ENCODE assay signal across 14 mouse cellular contexts in the genomic region with DNA sequence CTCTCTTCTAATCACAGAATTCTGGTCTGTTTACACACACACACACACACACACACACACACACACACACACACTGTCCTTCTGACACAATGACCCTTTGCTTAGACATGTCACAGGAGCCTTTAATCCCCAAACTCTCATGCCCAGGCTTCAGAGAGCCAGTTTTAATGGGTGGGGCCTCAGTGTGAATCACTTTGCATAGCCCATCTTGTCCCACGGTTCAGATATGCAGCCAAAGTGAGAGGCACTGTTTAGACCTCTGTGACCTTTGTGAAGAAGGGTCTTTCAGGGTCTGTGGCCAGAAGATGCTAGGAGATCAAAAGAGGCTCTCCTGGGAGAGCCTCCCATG.
DNase-seq lines count a peak whose midpoint lies in the region; ATAC-seq lines count a peak whose summit lies in the region.
"Had no signal": no experiment of that assay in that cellular context is flagged by ENCODE, and none has a peak within 500 bp of the region (broad histone marks: within the 10 kb centered on the region; RNA-seq: fewer than 3 reads in every experiment).

No protein-coding gene starts in this region.

- H3K4me1 ChIP-seq in heart, embryonic 16.5 days (ENCODE audit: control insufficient read depth, insufficient read depth, low read length): peaks cover 78% of the 10 kb centered on the region
- peaks cover 98% of the 10 kb centered on the region for H3K4me1 ChIP-seq in heart, embryonic 11.5 days (ENCODE audit: control insufficient read depth, insufficient read depth, low read length)
- peaks cover 77% of the 10 kb centered on the region for H3K4me1 ChIP-seq in lung, embryonic 16.5 days (replicated peaks; ENCODE audit: control insufficient read depth, insufficient read depth, low read length)
- peaks cover 91% of the 10 kb centered on the region for H3K4me1 ChIP-seq in embryonic facial prominence, embryonic 12.5 days
- peaks cover 77% of the 10 kb centered on the region for H3K4me1 ChIP-seq in stomach, embryonic 15.5 days

- no peaks in the 10 kb centered on the region for H3K9me3 ChIP-seq in heart, embryonic 16.5 days (replicated peaks; ENCODE audit: control insufficient read depth, low read length)
- H3K9me3 ChIP-seq in heart, embryonic 11.5 days (replicated peaks; ENCODE audit: control insufficient read depth, low read length): no peaks in the 10 kb centered on the region
- H3K9me3 ChIP-seq in lung, embryonic 16.5 days (ENCODE audit: control insufficient read depth, low read length): no peaks in the 10 kb centered on the region
- no peaks in the 10 kb centered on the region for H3K9me3 ChIP-seq in embryonic facial prominence, embryonic 12.5 days
- H3K9me3 ChIP-seq in stomach, embryonic 15.5 days: no peaks in the 10 kb centered on the region
- H3K9me3 ChIP-seq: megakaryocyte, embryonic 14.5 days had no signal

- no peaks in the 10 kb centered on the region for H3K27me3 ChIP-seq in heart, embryonic 16.5 days (ENCODE audit: control insufficient read depth, insufficient read depth, low read length)
- no peaks in the 10 kb centered on the region for H3K27me3 ChIP-seq in heart, embryonic 11.5 days (ENCODE audit: control insufficient read depth, insufficient read depth, low read length)
- no peaks in the 10 kb centered on the region for H3K27me3 ChIP-seq in lung, embryonic 16.5 days (ENCODE audit: control insufficient read depth, insufficient read depth, low read depth, low read length)
- H3K27me3 ChIP-seq in embryonic facial prominence, embryonic 12.5 days: no peaks in the 10 kb centered on the region
- H3K27me3 ChIP-seq in stomach, embryonic 15.5 days (replicated peaks): no peaks in the 10 kb centered on the region
- H3K27me3 ChIP-seq: Patski had no signal

- H3K36me3 ChIP-seq in heart, embryonic 16.5 days (ENCODE audit: control insufficient read depth, insufficient read depth): peaks cover 5% of the 10 kb centered on the region; the same call in 1 of the 2 replicates
- peaks cover 4% of the 10 kb centered on the region; the same call in 1 of the 2 replicates for H3K36me3 ChIP-seq in heart, embryonic 11.5 days (ENCODE audit: control insufficient read depth, insufficient read depth, low read length)
- peaks cover 7% of the 10 kb centered on the region for H3K36me3 ChIP-seq in lung, embryonic 16.5 days (ENCODE audit: control insufficient read depth, insufficient read depth, low read length)
- peaks cover 5% of the 10 kb centered on the region; the same call in 1 of the 2 replicates for H3K36me3 ChIP-seq in embryonic facial prominence, embryonic 12.5 days
- H3K36me3 ChIP-seq in stomach, embryonic 15.5 days: no peaks in the 10 kb centered on the region

- ATAC-seq in heart, embryonic 16.5 days (replicated peaks; ENCODE audit: extremely low read depth, insufficient read depth, low FRiP score): no peak
- ATAC-seq in heart, embryonic 11.5 days (replicated peaks; ENCODE audit: insufficient number of reproducible peaks, low FRiP score, low TSS enrichment): no peak
- no peak for ATAC-seq in lung, embryonic 16.5 days (ENCODE audit: low read depth)
- ATAC-seq in embryonic facial prominence, embryonic 12.5 days (ENCODE audit: insufficient number of reproducible peaks, insufficient read depth, low FRiP score, low TSS enrichment): no peak
- no peak for ATAC-seq in stomach, embryonic 15.5 days (ENCODE audit: insufficient read depth, low FRiP score, low read depth)
- ATAC-seq: forebrain, embryonic 16.5 days had no signal

- DNase-seq in lung, postnatal 4 days: no peak
- DNase-seq in frontal cortex, postnatal 10 days (ENCODE audit: low spot score in 2 of 2): no peak
- DNase-seq in adrenal gland, postnatal 10 days: no peak
- DNase-seq: cerebellum, postnatal 25 days; right cerebral cortex, postnatal 4 days had no signal

- 17% methylated on average over 1 of the region's 1 CpGs for WGBS in heart, embryonic 16.5 days
- WGBS in heart, embryonic 11.5 days (ENCODE audit: insufficient replicate concordance): 7% methylated on average over 1 of the region's 1 CpGs
- WGBS in lung, embryonic 16.5 days: 11% methylated on average over 1 of the region's 1 CpGs
- WGBS in embryonic facial prominence, embryonic 12.5 days: 10% methylated on average over 1 of the region's 1 CpGs
- WGBS in stomach, embryonic 15.5 days: 29% methylated on average over 1 of the region's 1 CpGs

- no peak overlapping the region for H3K4me3 ChIP-seq in heart, embryonic 16.5 days (ENCODE audit: low read length)
- H3K4me3 ChIP-seq in heart, embryonic 11.5 days (ENCODE audit: low read depth, low read length): no peak overlapping the region
- no peak overlapping the region for H3K4me3 ChIP-seq in lung, embryonic 16.5 days (ENCODE audit: low read length)
- H3K4me3 ChIP-seq in embryonic facial prominence, embryonic 12.5 days: no peak overlapping the region
- H3K4me3 ChIP-seq in stomach, embryonic 15.5 days (replicated peaks): no peak overlapping the region

- peak overlapping the region; percentile 35; the same call in 1 of the 2 replicates for H3K9ac ChIP-seq in heart, embryonic 16.5 days (ENCODE audit: low read length)
- no peak overlapping the region for H3K9ac ChIP-seq in heart, embryonic 11.5 days (ENCODE audit: low read depth, low read length)
- 0 out of 2 replicates have a peak overlapping the region, but pooled peaks have one; percentile 6 for H3K9ac ChIP-seq in lung, embryonic 16.5 days (ENCODE audit: low read length)
- no peak overlapping the region for H3K9ac ChIP-seq in embryonic facial prominence, embryonic 12.5 days
- no peak overlapping the region for H3K9ac ChIP-seq in stomach, embryonic 15.5 days
- H3K9ac ChIP-seq: liver, embryonic 14.5 days had no signal

- peak overlapping the region; percentile 61 for H3K27ac ChIP-seq in heart, embryonic 16.5 days (ENCODE audit: low read length)
- no peak overlapping the region for H3K27ac ChIP-seq in heart, embryonic 11.5 days (ENCODE audit: low read depth, low read length)
- H3K27ac ChIP-seq in lung, embryonic 16.5 days (ENCODE audit: low read length): peak overlapping the region; percentile 92
- peak overlapping the region; percentile 98 for H3K27ac ChIP-seq in embryonic facial prominence, embryonic 12.5 days
- H3K27ac ChIP-seq in stomach, embryonic 15.5 days: peak overlapping the region; percentile 96
- H3K27ac ChIP-seq: liver, embryonic 14.5 days had no signal

- H3K4me2 ChIP-seq in heart, embryonic 16.5 days (ENCODE audit: low read depth, low read length): no peak overlapping the region
- no peak overlapping the region for H3K4me2 ChIP-seq in heart, embryonic 11.5 days
- no peak overlapping the region; the same call in 1 of the 2 replicates for H3K4me2 ChIP-seq in lung, embryonic 16.5 days (ENCODE audit: low read depth, low read length)
- H3K4me2 ChIP-seq in embryonic facial prominence, embryonic 12.5 days (replicated peaks): no peak overlapping the region
- no peak overlapping the region for H3K4me2 ChIP-seq in stomach, embryonic 15.5 days

Comparison
In these comparisons a context has a peak if more than half of its experiments do, and no peak if none do; other contexts are left out.
1. H3K9ac ChIP-seq: peak in heart, embryonic 16.5 days (single experiment) and lung, embryonic 16.5 days (single experiment); none in heart, embryonic 11.5 days (single experiment), embryonic facial prominence, embryonic 12.5 days (single experiment) and stomach, embryonic 15.5 days (single experiment).